Mouse (Mus musculus) induced T-regulatory cell, adult 2 months (primary cell): Measurements from ENCODE around the gene Smim20.

Experiments used
- DNase-seq: peaks from one replicate; pipeline ENCODE4 v3.0.0-alpha.2; 2012; ENCODE audit warnings: low read depth

Gene Smim20

DNA sequence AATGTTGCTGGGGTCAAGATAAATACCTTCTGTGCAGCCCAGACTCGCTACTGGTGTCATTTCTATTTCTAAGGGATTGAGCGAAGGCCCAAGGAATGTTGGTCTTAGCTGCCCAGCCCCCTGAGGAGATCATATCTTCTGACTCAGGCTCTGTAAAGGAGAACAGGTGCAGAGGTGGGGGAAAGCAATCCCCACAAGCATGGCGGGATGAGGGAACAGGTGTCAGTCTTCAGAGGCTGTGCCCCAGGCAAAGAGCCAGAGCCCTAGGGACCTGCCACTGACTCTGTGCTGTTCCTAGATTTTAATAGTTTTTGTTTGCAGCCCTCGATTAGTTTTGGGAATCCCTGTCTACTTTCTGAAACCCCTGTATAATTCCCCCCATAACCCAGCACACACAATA, 702 bp upstream of the Smim20 start:
- DNase-seq: no peak

- peak; percentile 12 for DNase-seq
These were observed 1.3 kb downstream of the Smim20 start for GRCm38 (mm10) chr5:53268095-53268692.

DNA sequence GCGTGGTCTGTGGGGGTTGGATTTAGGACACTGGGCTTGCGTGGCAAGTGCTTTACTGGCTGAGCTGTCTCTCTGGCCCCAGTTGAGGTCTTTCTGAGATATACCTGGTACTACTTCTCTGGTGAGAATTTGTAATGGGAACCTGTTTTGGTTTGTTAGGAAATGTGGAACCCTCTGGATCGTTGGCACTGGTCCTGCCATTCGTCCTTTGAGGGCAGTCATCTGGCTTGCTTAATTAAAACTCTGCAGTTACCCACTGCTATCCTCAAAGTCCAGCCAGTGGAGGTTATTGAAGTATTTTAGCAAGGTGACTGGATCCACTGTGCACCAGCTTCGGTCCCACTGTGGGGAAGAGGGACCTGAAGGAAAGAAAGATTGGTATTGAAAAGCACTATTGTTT, 2.9 kb downstream of the Smim20 start:
- no peak for DNase-seq

- DNase-seq: no peak
These were observed 4.2 kb downstream of the Smim20 start for GRCm38 (mm10) chr5:53270947-53271711.

GRCm38 (mm10) chr5:53272626-53273025, 5.7 kb downstream of the Smim20 start:
- no peak for DNase-seq

- no peak for DNase-seq
These were observed 7.0 kb downstream of the Smim20 start for GRCm38 (mm10) chr5:53273699-53274430.

DNA sequence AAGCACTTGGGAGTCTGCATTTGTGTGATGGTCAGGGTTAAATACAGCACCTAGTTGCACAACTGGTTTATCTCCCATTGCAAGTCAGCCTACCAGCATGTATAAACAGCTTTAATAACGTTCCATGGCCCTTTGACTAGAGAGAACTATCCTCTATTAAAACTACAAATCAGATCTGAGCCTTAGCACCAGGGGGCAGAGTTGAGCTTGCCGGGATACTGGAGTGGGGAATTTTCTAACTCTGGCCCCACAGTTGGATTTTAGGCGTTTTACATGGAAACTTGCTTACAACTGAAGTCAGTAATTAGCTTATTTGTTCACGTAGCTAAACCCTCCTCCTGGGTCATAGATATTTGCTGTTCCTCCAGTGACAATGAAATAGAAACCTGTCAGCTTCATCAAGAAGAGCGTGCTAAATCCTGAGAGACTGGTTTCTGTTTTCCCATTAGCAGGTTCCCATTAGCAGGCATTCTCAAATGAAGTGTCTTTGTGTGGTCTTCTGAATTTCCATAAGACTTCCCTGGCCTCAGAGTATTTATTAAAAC, 8.0 kb downstream of the Smim20 start:
- DNase-seq: peak; percentile 19

- DNase-seq: no peak
These were observed 8.5 kb downstream of the Smim20 start for GRCm38 (mm10) chr5:53275376-53275775.

DNA sequence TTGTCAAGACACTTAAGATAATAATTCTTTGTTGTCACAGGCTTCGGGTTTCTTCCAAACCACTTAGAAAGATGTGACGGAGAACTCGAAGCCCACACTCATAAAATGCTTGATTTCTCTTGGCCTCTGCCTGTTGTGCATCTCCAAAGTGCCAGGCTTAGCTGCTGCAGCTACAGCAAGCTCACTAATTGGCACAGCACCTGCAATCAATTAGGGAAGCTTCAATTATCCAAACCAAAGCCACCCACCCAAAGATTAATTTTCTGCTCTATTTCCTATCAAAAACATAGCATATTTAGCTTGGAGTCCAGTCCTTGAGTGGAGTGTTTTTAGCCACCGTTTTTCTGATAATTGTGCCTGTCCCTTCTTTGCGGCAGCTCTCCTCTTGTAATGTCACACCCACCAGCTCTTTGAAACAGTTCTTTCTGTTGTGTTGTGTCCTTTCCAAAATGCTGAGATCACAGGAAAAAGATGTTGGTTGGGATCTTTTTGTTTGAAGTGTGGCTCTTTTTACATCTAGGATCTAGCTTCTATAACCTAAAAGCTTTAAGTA, 9.7 kb downstream of the Smim20 start:
- DNase-seq: no peak

GRCm38 (mm10) chr5:53277716-53278263, 10.9 kb downstream of the Smim20 start:
- no peak for DNase-seq

DNA sequence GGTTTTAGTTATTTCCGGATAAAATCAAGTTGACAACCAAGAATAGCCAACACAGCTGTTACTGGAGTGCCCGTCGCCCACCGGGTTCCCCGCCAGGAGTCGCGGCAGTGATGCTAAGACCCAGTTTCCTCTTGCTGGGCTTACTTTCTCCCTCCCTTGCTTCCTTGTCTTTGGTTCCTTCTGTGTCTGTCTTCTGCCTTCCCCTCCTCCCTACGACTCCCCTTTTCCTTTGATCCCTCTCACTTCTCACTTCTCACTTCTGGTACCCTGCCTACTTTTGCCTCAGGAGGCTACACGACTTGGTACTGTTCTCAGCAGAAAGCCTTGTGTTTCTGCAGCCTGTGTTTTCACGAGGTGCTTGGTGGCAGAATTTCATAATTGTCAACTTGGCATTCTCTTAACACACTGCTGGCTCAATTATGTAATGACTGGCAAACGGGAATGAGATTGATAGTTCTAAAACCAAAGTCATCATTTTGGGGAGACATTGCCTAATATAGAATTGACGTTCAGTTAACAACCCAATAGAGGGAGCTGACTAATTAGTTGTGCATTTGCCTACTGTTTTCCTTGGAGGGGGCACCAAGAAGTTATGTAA, 12.4 kb downstream of the Smim20 start:
- no peak for DNase-seq

GRCm38 (mm10) chr5:53282487-53282886, 15.6 kb downstream of the Smim20 start:
- no peak for DNase-seq

GRCm38 (mm10) chr5:53286406-53286805, 19.5 kb downstream of the Smim20 start:
- DNase-seq: no peak

GRCm38 (mm10) chr5:53289438-53289837, 22.6 kb downstream of the Smim20 start:
- no peak for DNase-seq

DNA sequence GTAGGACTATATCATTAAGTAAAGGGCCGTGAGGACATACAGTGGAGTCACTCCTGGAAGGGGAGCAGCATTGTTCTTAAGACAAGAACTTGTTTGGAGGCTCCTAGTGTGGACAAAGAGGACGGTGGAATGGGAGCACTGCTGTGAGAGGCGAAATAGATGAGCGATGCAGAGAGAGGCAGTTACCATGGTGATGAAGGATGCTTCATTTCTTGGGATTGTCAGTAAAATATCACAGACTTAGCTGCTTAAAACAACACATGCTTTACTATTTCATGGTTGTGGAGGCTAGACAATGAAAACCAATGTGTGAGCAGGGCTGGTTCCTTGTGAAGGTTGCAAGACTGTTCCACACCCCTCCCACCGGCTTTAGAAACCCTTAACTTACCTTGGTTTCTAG, 27.7 kb downstream of the Smim20 start:
- no peak for DNase-seq

DNA sequence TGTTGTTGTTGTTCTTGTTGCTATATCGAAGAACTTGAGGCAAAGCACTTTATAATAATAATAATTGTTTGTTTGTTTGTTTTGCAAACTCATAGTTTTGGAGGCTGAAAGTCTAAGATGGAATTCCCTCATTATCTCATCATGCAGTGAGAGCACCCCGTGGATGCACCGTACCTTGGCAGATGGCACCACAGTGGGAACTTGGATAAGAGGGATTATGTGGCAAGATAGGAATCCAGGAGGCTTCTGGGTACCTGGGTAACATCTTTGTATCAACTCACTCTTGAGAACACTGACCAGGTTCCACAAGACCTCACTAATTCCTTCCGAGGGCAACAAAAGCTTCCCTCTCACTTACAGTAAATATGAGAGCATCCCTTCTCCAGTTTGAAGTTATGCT, 30.1 kb downstream of the Smim20 start:
- DNase-seq: no peak

GRCm38 (mm10) chr5:53301496-53301895, 34.6 kb downstream of the Smim20 start:
- DNase-seq: no peak

DNA sequence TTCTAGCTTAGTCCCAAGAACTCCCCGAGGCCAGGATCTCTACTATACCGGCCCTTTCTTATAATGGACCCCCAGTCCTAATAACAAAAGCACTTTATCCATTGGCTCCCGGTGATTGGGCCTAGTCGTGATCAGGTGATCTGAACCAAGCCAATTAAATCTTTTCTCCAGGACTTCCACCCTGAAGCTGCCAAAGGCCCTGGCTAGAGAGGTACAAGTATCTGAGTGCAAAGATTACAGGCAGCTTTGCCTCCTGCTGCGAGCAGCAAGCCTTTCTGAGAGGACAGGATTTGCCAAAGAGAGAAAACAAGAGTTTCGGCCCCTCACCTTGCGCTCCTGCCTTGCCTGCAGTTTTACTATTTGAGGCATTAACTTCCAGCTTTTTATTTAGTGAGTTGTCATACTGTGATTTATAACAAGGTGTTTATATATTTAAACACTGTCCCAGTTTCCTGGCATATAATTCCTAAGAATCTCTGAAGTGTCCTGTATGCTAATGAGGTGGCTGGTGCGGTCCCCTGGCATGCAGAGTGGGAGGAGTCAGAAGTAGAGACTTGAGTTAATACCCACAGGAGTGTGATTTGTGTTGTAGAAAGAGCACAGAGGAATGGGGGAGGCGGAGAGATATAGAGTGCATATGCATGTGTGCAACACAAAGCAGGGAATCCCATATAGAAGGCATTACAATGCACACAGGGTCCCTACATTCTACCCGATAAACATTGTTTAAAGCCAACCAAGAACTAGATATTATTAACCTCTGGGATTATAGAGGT, 36.2 kb downstream of the Smim20 start:
- no peak for DNase-seq

DNA sequence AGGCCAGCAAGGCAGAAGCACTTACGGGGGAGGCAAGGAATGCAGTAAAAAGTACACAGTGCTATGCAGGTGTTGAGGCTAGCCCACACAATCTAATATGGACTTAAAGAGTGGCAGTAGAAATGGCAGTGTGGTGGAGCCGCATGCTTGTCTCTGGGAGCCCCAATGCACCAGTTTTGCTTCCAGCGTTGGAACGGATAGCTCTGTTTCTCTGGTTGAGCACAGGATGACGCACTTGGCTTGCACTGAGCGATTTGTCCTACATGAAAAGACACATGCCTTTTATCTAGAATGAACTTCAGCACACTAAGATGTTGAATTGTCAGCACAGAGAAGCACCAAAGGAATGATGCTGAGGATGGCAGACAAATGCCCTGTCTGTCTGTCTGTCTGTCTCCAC, 37.1 kb downstream of the Smim20 start:
- DNase-seq: no peak

GRCm38 (mm10) chr5:53304936-53305335, 38.1 kb downstream of the Smim20 start:
- DNase-seq: no peak

GRCm38 (mm10) chr5:53306864-53307263, 40.0 kb downstream of the Smim20 start:
- no peak for DNase-seq
